Mouse (Mus musculus) thymus, adult 2 months (tissue): ENCODE measurements around the gene Adgre5.

Experiments
- CTCF ChIP-seq: fragments of 200-500 bp; IDR thresholded peaks from 2 replicates; pipeline ENCODE4 v1.5.1; 2012; ENCODE audit warnings: mild to moderate bottlenecking, control low read depth, low read length, moderate library complexity, borderline replicate concordance; ENCODE audit not compliant: control insufficient read depth, poor library complexity, insufficient read depth; ENCODE audit errors: extremely low read depth
- POLR2A ChIP-seq: fragments of 200-500 bp; IDR thresholded peaks from 2 replicates; pipeline ENCODE4 v1.6.1; 2012; ENCODE audit warnings: mild to moderate bottlenecking, low read length, control low read depth, moderate library complexity; ENCODE audit not compliant: control insufficient read depth, poor library complexity, insufficient read depth; ENCODE audit errors: extremely low read depth

- TF ChIP-seq CTCF: no peak
- TF ChIP-seq POLR2A: 0 out of 2 replicates have a peak, but pooled peaks have one; percentile 19
Measured at GRCm38 (mm10) chr8:83747661-83748346, 6.7 kb upstream of the Adgre5 start.
